Mouse (Mus musculus): ENCODE results near the gene Prph. TPM values are rescaled to one million over a fixed set of nuclear protein-coding genes. Genes with fewer than 3 reads are reported as not detected.

The Prph gene
- total RNA-seq (2021) = 1 to 10 TPM in 1 of 2 experiments, under 1 TPM in 1; 0.82 to 2.2 TPM

GRCm38 (mm10) chr15:99055040-99055439 is at the start of gene Prph:
TSS of gene Prph (plus strand) at chr15:99055174.
- DNase-seq = no peak

- DNase-seq = no peak
Observed at GRCm38 (mm10) chr15:99008801-99009241, 46.2 kb upstream of the Prph start.

GRCm38 (mm10) chr15:99010896-99011295 is 44.1 kb upstream of the Prph start:
- DNase-seq = no peak

- DNase-seq = no peak
Observed at GRCm38 (mm10) chr15:99011946-99012345, 43.0 kb upstream of the Prph start.

- no peak for DNase-seq
Observed at GRCm38 (mm10) chr15:99014496-99015030, 40.4 kb upstream of the Prph start.

GRCm38 (mm10) chr15:99017355-99017761 is 37.6 kb upstream of the Prph start:
- no peak for DNase-seq

- no peak for DNase-seq
Observed at GRCm38 (mm10) chr15:99017986-99018385, 37.0 kb upstream of the Prph start.

GRCm38 (mm10) chr15:99018630-99019029 is 36.3 kb upstream of the Prph start:
- no peak for DNase-seq

- no peak for DNase-seq
Observed at GRCm38 (mm10) chr15:99019436-99019835, 35.5 kb upstream of the Prph start.

- DNase-seq = no peak
Observed at GRCm38 (mm10) chr15:99020171-99020570, 34.8 kb upstream of the Prph start.

- DNase-seq = no peak
Observed at GRCm38 (mm10) chr15:99021255-99021654, 33.7 kb upstream of the Prph start.

GRCm38 (mm10) chr15:99024668-99025314 is 30.2 kb upstream of the Prph start:
- peak; percentile 59 to 65 for DNase-seq

- DNase-seq = no peak
Observed at GRCm38 (mm10) chr15:99025414-99025813, 29.6 kb upstream of the Prph start.

- no peak for DNase-seq
Observed at GRCm38 (mm10) chr15:99026259-99026658, 28.7 kb upstream of the Prph start.

GRCm38 (mm10) chr15:99027116-99027515 is 27.9 kb upstream of the Prph start:
- DNase-seq = no peak

- no peak for DNase-seq
Observed at GRCm38 (mm10) chr15:99028874-99029458, 26.0 kb upstream of the Prph start.

- no peak for DNase-seq
Observed at GRCm38 (mm10) chr15:99029619-99030584, 25.1 kb upstream of the Prph start, which contains the start of gene Tuba1c. TSS of gene Tuba1c (plus strand) at chr15:99029891.

- no peak for DNase-seq
Observed at GRCm38 (mm10) chr15:99030585-99031387, 24.2 kb upstream of the Prph start.

- DNase-seq = no peak
Observed at GRCm38 (mm10) chr15:99031388-99031675, 23.6 kb upstream of the Prph start.

- no peak for DNase-seq
Observed at GRCm38 (mm10) chr15:99032041-99032725, 22.8 kb upstream of the Prph start.

GRCm38 (mm10) chr15:99032726-99033250 is 22.2 kb upstream of the Prph start:
- no peak for DNase-seq
